Mouse (Mus musculus) ES-Bruce4 (cell line): ENCODE measurements around the gene Bax.

ENCODE experiments used
- CTCF ChIP-seq: IDR thresholded peaks from one replicate; pipeline ENCODE4 v1.8.1; 2011; ENCODE audit warnings: low read depth, low read length
- POLR2A ChIP-seq: IDR thresholded peaks from one replicate; pipeline ENCODE4 v1.8.1; 2011; ENCODE audit warnings: low read length; ENCODE audit not compliant: insufficient read depth

- TF ChIP-seq CTCF (no peak), POLR2A (no peak)
These were observed 31.7 kb upstream of the Bax start for GRCm38 (mm10) chr7:45498427-45498826.
